Mouse (Mus musculus) heart, adult 2 months (tissue): ENCODE data around the gene Ppp4r3b. TPM values are rescaled to one million over a fixed set of nuclear protein-coding genes. Genes with fewer than 3 reads are reported as not detected.
A peak's percentile ranks its signal among the peaks of the same experiment; 100 is the strongest.

Source experiments
- DNase-seq, 2 experiments: peaks; one replicate each; pipeline ENCODE4 v3.0.0; 2021
- H3K27ac ChIP-seq: fragments of 200-600 bp; 2 replicates; pipeline ENCODE4 v1.8.1; 2022
- H3K27me3 ChIP-seq: fragments of 200-500 bp; 2 replicates; pipeline ENCODE4 v1.6.1; 2012; ENCODE audit warnings: mild to moderate bottlenecking, low read length, inconsistent platforms, mixed read lengths; ENCODE audit not compliant: control insufficient read depth, insufficient read depth
- H3K36me3 ChIP-seq: fragments of 200-500 bp; 2 replicates; pipeline ENCODE4 v1.6.1; 2012; ENCODE audit warnings: low read length, inconsistent platforms; ENCODE audit not compliant: control insufficient read depth, insufficient read depth
- H3K4me1 ChIP-seq: fragments of 200-500 bp; 2 replicates; pipeline ENCODE4 v1.6.1; 2011; ENCODE audit warnings: low read length; ENCODE audit not compliant: control insufficient read depth, insufficient read depth
- H3K4me3 ChIP-seq: fragments of 200-600 bp; 2 replicates; pipeline ENCODE4 v1.8.1; 2022
- H3K79me2 ChIP-seq: fragments of 200-500 bp; replicated peaks from 2 replicates; pipeline ENCODE4 v1.6.1; 2012; ENCODE audit warnings: mild to moderate bottlenecking, inconsistent platforms, low read length, moderate library complexity, mixed read lengths; ENCODE audit not compliant: control insufficient read depth, insufficient read depth
- H3K9ac ChIP-seq: fragments of 200-500 bp; 2 replicates; pipeline ENCODE4 v1.6.1; 2012; ENCODE audit warnings: low read depth, mild to moderate bottlenecking, control low read depth, inconsistent platforms, low read length, mixed read lengths
- CTCF ChIP-seq: fragments of 200-600 bp; IDR thresholded peaks from 2 replicates; pipeline ENCODE4 v1.8.1; 2022; ENCODE audit warnings: antibody characterized with exemption, mild to moderate bottlenecking, moderate library complexity
- EP300 ChIP-seq: fragments of 200-500 bp; IDR thresholded peaks from 2 replicates; pipeline ENCODE4 v1.6.1; 2011; ENCODE audit warnings: low read depth, low read length, control low read depth; ENCODE audit not compliant: insufficient read depth
- POLR2A ChIP-seq: fragments of 200-500 bp; IDR thresholded peaks from 2 replicates; pipeline ENCODE4 v1.6.1; 2011; ENCODE audit warnings: mild to moderate bottlenecking, low read depth, low read length, control low read depth; ENCODE audit not compliant: insufficient read depth
- WGBS: fragments of 180-500 bp; shearing (Covaris S2); methylation state at CpG from one replicate; pipeline ENCODE4 v1.1.7; 2018; 5-methylcytosine and 5-hydroxymethylcytosine counted together
- intact Hi-C: fragments of 180-260 bp; cut with DNase I; formaldehyde crosslinking; loops from one replicate; pipeline ENCODE4 v1.15.1; 2025
- polyA plus RNA-seq: library from polyadenylated mRNA; depleted of rRNA; stranded (reverse); fragments of >200 nt; gene quantifications from 2 replicates; pipeline ENCODE4 v1.2.3, GENCODE M21; 2012; rRNA removed
- total RNA-seq, 2 experiments: library from RNA; stranded (reverse); gene quantifications; 2 replicates each; pipeline ENCODE4 v1.2.3; 2021

Gene Ppp4r3b
- total and polyA plus RNA-seq, 3 experiments, result 3.7 to 41.2 (median 28.4) TPM

DNA sequence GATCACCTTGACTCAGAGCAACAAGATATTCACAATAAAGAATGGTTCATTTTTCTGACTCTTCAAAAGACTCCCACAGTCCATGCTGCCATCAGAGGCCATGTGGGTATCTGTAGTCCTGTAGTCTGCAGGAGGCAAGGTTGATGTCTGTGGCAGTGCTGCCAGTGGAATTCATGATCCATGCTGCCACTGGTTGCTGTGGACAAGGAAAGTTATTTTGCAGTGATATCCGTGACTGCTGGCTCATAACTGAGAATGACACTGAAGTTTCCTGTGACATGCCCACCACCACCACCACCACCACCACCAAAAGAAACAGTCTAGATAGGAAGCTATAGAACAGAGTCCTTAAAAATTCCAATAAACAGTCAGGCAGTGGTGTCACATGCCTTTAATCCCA is 82.0 kb downstream of the Ppp4r3b start:
- H3K9ac ChIP-seq, result no peak overlapping the region
- H3K79me2 ChIP-seq, result no peaks in the 10 kb centered on the region
- TF ChIP-seq EP300 (no peak), POLR2A (no peak), CTCF (no peak)
- H3K36me3 ChIP-seq, result no peaks in the 10 kb centered on the region
- DNase-seq, result no peak
- H3K27me3 ChIP-seq, result no peaks in the 10 kb centered on the region
- no peaks in the 10 kb centered on the region for H3K4me1 ChIP-seq
- H3K27ac ChIP-seq, result no peak overlapping the region
- no peak overlapping the region for H3K4me3 ChIP-seq
- intact Hi-C loops, result no loop called here
- 80% methylated on average over 1 of the region's 1 CpGs for WGBS

- no peaks in the 10 kb centered on the region for H3K27me3 ChIP-seq
- 21% methylated on average over 3 of the region's 3 CpGs for WGBS
- H3K27ac ChIP-seq, result no peak overlapping the region
- H3K36me3 ChIP-seq, result no peaks in the 10 kb centered on the region
- H3K79me2 ChIP-seq, result no peaks in the 10 kb centered on the region
- no peak overlapping the region for H3K9ac ChIP-seq
- DNase-seq, result peak; percentile 8 to 27
- no peak overlapping the region for H3K4me3 ChIP-seq
- no peaks in the 10 kb centered on the region for H3K4me1 ChIP-seq
- TF ChIP-seq CTCF (peak; percentile 84), POLR2A (no peak)
- intact Hi-C loops, result loop anchor here (2.0 to 5.0 kb wide), 4 partner anchors 259 to 619 kb away; partner anchors contain the start of genes Mtif2 and Rtn4
Measured at GRCm38 (mm10) chr11:29267824-29268223, 95.1 kb downstream of the Ppp4r3b start.

Other genes starting within 250 kb of the Ppp4r3b start
- 10 to 100 TPM; 25.7 to 29.1 TPM for gene Pnpt1, start 42.1 kb upstream of the Ppp4r3b start, total RNA-seq
- 11.7 and 13.2 TPM in 2 replicates for gene Pnpt1, start 42.1 kb upstream of the Ppp4r3b start, polyA plus RNA-seq
- 10 to 100 TPM; 15.6 to 15.8 TPM for gene Cfap36, start 74.5 kb downstream of the Ppp4r3b start, total RNA-seq
- 2.8 and 3.5 TPM in 2 replicates for gene Cfap36, start 74.5 kb downstream of the Ppp4r3b start, polyA plus RNA-seq
- 1 to 10 TPM; 5.5 to 9.0 TPM for gene Ccdc88a, start 200.8 kb downstream of the Ppp4r3b start, total RNA-seq
- 1.00 and 1.6 TPM in 2 replicates for gene Ccdc88a, start 200.8 kb downstream of the Ppp4r3b start, polyA plus RNA-seq